Mouse (Mus musculus) liver, adult (tissue): Measurements from ENCODE around the gene Pak1.

Experiments used
- GATA4 ChIP-seq: IDR thresholded peaks from 2 replicates; pipeline ENCODE4 v1.6.1; 2014; ENCODE audit warnings: mild to moderate bottlenecking, low read length; ENCODE audit not compliant: insufficient replicate concordance

Gene Pak1

DNA sequence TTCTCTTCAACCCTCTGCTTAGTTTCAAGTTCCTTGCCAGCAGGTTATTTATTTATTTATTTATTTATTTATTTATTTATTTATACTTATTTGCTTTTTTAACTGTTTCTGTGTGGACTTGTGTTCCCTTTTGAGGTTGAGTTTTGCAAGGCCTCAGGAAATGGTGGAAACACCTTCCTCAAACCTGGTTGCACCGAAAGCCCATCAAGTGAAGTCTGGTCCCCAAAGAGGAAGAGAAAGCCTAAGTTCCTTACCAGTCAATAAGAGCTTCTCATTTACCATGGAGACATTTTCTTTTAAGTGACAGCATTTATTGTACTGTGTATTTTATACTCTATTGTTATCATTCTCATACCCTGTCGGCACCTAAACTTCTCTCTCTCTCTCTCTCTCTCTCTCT, 33.5 kb downstream of the Pak1 start:
- TF ChIP-seq GATA4: no peak

DNA sequence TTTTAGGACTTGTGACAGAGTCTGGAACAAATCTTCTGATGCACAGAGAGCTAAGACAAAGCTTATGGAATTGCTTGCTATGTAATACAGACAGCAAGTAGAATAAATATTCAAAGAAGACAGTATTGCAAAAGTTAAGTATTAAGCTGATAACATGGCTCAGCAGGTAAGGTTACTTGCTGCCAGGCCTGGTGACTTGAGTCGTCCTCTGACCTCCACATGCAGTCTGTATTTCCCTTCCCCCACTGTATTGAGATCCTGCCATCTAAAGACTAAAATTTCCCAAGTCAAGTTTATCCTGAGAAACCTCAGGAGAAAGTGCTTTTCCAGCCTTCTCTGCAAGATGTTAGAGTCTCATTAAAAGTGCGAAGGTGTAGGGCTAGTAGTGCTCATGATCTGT, 40.8 kb downstream of the Pak1 start:
- TF ChIP-seq GATA4: no peak

DNA sequence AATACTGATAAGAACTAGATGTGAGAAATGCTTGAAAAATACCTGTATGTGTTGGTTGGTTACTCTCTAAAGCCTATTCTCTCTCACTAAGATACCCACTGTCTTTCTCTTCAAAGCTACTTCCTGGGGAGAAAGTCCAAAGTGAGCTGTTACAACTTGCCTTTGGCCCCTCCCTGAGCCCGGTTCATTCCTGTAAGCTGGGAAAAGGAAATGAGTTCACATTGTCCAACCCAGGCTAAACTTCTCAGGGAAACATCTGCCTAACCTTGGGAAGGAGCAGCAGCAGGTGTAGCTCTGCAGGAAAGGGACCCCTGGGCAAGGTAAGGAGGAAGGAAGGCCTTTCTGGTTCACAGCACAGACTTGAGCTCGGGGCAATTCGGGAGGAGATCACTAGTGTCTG, 42.4 kb downstream of the Pak1 start:
- TF ChIP-seq GATA4: no peak

DNA sequence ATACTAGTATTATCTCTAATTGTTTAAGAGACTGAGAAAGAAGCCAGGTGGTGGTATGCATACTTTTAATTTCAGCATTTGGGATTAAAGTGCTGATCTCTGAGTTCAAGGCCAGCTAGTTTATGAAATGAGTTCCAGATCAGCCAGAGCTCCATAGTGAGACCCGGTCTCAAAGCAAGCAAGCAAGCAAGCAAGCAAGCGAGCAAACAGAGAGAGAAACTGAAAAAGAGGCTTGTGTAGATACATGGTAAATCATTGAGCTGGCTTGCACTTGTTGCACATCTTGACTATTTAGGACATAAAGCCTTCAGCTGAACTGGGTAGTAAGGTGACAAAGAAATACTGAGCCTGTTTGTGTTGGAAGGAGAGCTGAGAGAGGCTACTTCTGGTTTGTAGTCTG, 44.6 kb downstream of the Pak1 start:
- TF ChIP-seq GATA4: no peak

DNA sequence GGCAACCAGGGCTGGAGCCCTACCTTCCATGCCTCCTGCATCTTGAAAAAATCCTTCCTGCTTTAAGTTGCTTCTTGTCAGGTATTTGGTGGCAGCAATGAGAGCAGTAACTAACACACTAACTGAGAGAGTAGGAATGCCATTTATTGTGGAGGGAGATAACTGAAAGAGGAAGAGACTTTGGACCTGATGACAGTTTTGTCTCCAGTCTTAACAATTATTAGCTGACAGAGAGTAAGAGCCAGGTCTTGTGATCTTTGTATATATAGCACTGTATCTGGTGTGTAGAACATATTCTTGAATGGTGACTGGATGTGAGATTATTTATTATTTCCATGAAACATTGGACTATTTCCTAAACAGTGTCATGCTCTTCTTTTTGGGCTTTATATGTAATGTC, 50.2 kb downstream of the Pak1 start:
- TF ChIP-seq GATA4: no peak

DNA sequence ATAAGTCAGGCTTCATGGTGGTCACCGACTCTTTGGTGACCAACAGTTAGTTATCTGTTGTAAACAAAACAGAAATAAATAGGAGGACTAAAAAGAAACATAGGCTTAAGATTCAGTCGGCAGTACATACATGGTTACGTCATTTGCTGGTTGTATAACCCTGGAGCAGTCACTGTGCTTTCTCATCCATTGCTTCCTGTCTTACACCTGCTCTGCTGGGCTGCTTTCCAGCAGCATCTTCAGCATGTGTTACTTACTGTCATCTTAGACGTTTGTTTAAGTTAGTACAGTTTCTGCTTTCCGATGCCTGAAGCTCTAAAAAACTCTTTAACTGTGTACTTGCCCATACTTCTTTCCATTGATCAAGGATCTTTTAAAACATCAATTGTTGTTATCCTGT, 53.0 kb downstream of the Pak1 start:
- TF ChIP-seq GATA4: no peak

DNA sequence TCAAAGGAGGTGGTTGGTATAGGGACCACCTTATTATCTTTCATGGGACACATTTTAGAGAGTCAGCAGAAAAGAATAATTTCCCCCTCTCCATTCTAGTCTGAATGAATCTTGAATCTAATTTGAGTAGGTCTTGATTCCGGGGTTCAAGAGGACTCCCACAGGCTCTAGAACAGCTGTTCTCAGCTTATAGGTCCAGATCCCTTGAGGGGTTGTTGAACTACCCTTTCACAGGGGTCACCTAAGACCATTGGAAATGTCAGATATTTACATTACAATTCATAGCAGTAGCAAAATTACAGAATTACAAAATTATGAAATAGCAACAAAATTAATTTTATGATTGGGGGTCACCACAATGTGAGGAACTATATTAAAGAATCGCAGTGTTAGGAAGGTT, 54.0 kb downstream of the Pak1 start:
- TF ChIP-seq GATA4: no peak

DNA sequence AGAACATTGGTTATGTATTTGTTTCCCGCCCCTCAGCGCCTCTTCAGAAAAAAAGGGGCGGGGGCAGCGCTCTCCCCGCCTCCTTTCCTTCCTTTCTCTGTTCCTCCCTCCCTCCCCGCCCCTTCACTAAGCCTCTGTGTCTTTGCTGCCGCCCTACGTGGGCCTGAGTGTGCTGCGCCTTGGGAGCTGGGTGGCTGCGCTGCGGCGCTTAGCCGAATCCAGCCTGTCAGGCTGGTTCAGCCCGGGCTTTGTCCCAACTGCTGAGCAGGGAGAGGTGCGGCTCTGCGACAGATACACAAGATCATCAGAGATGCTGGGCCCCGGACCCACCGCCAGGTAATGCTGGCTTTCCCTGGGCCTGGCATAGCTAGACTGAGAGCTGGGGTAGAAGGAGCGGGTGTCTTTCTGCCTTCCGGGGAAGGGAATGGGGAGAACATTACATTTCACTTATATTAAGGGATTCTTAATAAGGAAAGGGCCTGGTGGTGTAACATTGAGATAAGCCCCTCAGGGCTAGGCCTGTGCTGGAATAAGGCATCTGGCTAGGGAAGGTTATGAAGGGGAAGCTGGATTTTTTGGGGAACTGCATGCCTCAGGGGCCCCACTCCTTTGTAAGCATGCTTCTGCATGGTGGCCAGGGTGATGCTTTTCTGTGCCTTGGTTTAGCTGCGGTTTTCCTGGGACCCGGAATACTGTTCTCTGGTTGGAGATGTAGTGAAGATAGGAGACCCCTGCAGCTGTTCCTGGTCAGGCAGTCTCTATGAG, 54.6 kb downstream of the Pak1 start:
- TF ChIP-seq GATA4: no peak

DNA sequence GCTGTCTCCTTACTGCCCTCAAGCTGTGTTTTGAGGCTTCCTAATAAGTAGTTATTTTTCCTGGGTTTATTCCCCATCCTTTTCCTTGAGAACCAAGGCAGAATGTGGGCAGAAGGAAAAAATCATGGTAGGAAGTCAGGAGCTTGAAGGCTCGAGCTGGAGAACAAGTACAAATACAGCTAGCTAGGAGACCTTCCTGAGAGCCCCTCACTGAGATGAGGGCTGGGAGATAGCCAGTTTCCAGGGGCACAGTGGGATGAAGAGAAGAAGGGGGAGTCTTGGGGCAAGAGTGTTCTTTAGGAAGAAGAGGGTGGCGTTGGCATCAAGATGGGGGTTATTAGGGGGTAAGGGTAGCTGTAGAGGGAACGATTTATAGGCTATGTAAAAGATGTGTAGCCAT, 56.1 kb downstream of the Pak1 start:
- TF ChIP-seq GATA4: no peak

DNA sequence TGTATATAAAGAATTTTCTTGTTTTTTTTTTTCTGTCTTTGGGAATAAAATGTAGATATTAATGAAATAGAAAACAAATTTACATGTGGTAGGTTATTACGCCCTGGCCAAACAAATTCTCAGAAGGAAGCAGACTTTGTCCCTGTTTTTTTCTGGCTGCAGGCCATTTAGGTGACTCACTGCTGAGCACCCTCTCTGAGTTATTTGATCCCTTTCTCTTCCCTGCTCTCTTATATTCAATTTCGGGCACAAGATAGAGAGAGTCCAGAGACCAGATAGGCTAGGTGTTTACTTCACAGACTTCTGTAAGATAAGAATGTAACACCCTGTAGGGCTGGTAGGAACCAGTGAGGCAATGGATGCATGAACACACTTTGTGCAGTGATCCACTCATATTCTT, 57.2 kb downstream of the Pak1 start:
- TF ChIP-seq GATA4: no peak

DNA sequence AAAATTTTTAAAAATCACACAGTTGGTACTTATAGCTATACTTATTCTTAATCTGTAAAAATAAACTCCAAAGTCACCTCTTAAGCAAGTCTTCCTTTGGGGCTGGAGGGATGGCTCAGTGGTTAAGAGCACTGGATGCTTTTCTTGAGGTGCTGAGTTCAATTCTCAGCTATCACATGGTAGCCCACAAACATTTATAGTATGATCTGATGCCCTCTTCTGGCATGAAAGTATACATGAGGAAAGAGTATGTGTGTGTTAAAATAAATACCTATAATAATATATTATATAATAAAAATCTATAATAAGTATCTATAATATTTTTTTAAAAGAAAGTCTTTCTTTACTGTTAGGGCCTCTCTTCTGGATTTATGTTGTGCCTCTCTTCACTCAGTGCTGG, 58.2 kb downstream of the Pak1 start:
- TF ChIP-seq GATA4: no peak

DNA sequence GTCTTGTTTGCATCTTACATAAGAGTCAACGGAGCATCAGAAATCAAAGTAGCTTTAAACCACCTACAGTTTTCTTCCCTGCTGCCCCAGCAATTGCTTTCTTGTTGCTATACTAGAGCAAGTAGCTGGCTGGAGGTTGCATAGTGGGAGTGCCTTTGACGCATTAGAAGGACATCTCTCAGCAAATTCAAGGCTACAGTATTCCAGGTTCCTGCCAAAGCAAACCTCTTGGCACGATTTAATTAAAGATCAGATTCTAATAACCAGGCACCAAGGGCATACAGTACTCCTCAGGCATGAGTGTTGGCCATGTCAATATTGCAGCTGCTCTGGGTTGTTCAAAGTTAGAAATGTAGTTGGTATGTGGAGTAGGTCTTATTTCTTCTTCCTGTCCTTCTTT, 62.0 kb downstream of the Pak1 start:
- TF ChIP-seq GATA4: no peak

DNA sequence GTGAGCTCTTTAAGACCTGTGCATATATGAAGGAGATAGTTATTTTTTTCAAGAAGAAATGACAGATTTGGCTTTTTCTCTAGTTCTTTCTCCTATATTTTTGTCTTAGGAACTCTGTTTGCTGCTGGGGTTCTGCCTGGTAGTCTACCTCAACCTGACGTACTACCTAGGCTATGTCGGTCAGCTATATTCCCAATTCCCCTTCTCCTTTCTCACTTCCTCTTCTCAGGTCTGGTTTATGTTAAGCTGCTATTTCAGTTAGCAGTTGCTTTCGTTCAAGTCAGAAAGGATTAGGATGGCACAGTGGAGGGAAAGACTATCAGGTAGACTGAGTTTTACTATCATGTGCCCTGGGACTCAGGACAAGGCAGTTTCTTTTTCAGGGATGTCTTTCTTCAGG, 75.2 kb downstream of the Pak1 start:
- TF ChIP-seq GATA4: no peak

DNA sequence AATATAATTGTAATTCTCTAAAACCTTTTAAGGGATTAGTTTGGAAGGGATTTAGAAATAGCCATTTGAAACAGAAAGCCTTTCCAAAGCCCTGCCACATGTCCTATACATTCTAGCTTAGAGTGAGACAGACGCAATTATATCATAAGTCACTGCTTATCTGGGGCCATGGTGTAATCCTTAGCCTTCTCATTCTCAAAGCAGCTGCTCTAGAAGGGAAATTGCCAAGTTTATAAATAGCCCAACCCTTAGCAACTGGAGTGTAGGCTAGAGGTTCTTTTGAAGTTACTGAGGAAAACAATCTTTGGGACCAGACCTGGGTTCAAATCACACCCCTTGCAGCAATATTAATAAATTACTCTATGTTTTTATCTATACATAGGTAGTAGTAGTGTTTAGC, 76.2 kb downstream of the Pak1 start:
- no peak for TF ChIP-seq GATA4

DNA sequence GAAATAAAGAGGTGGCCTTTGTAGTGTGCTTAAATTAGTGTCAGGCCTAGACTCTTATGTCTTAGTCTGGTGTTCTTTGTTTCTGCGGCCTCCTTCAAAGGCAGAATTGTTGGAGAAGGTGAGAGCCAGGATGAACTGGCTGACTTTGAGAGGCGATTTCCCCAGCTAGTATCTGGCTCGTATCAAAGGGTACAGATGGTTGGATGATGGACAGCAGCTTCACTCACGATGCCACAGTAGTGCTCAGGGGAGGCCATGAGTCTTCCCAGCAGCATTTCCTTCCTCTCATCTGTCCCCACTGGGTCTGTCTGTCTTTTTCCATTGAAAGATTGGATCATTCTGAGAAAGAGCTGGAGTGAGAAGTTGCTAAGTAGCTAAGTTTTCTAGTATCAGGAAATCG, 79.5 kb downstream of the Pak1 start:
- no peak for TF ChIP-seq GATA4

DNA sequence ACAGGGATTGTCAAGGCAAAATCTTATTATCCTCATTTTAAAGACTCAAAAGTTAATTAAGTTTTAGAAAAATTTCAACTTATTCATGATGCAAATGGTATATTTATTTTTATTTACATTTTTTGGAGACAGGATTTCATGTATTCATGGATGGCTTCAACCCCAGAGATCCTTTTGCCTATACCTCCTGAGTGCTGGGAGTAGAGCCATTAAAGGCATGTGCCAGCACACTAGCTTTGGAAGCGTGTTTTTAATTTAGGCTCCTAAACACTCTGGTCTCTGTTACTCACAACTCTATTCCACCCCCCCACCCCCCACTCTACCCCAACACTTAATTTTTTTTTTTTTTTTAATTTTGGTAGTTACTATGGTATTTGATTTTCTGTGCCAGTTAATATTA, 80.4 kb downstream of the Pak1 start:
- TF ChIP-seq GATA4: no peak

DNA sequence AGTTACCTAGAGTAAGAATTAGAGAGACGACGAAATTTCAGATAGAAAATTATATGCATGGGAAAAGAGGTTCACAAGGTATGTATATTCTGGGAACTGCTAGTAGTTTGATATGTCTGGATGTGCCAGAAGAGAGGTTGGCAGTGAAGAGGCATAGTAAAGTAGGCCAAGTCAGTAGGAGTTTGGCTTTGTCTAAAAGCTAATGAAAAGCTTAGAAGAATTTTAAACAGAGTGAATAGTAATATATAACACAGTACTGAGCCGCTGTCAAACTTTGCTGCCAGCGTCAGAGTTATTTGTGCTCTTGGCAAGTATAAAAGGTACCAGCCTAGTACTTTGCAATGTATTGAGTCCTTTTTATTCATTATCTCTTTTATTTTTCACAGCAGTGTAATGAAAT, 84.1 kb downstream of the Pak1 start:
- no peak for TF ChIP-seq GATA4
